Mouse (Mus musculus): ENCODE data around the gene Cys1. TPM values are rescaled to one million over a fixed set of nuclear protein-coding genes. Genes with fewer than 3 reads are reported as not detected.

The Cys1 gene
- polyA plus RNA-seq, 1 experiment = 6.0 TPM

GRCm38 (mm10) chr12:24634648-24635047, 47.0 kb downstream of the Cys1 start:
- no peak overlapping the region for H3K27ac ChIP-seq (ENCODE audit: insufficient read depth, low read length)
- TF ChIP-seq POLR2A (IDR thresholded peaks at IDR 0.05; ENCODE audit: borderline replicate concordance, insufficient read depth, low read length) (no peak), CTCF (IDR thresholded peaks at IDR 0.05; ENCODE audit: borderline replicate concordance, insufficient read depth, low read depth, low read length) (no peak)
- no peak for DNase-seq
- no peaks in the 10 kb centered on the region for H3K27me3 ChIP-seq (ENCODE audit: control insufficient read depth, insufficient read depth, low read length)
- H3K4me1 ChIP-seq (ENCODE audit: control insufficient read depth, insufficient read depth, low read length) = no peaks in the 10 kb centered on the region
- H3K4me3 ChIP-seq (replicated peaks; ENCODE audit: insufficient read depth, low read depth, low read length) = no peak overlapping the region
- WGBS = 85% methylated on average over 3 of the region's 3 CpGs

GRCm38 (mm10) chr12:24634212-24634611, 47.4 kb downstream of the Cys1 start:
- Histone ChIP-seq H3K4me3 (replicated peaks; ENCODE audit: insufficient read depth, low read depth, low read length) (no peak overlapping the region), H3K27ac (ENCODE audit: insufficient read depth, low read length) (no peak overlapping the region), H3K4me1 (ENCODE audit: control insufficient read depth, insufficient read depth, low read length) (no peaks in the 10 kb centered on the region), H3K27me3 (ENCODE audit: control insufficient read depth, insufficient read depth, low read length) (no peaks in the 10 kb centered on the region)
- 70% methylated on average over 4 of the region's 4 CpGs for WGBS
- no peak for TF ChIP-seq POLR2A (IDR thresholded peaks at IDR 0.05; ENCODE audit: borderline replicate concordance, insufficient read depth, low read length)
- TF ChIP-seq CTCF (IDR thresholded peaks at IDR 0.05; ENCODE audit: borderline replicate concordance, insufficient read depth, low read depth, low read length) = no peak
- DNase-seq = no peak

GRCm38 (mm10) chr12:24633753-24634191, 47.8 kb downstream of the Cys1 start:
- no peak for TF ChIP-seq CTCF (IDR thresholded peaks at IDR 0.05; ENCODE audit: borderline replicate concordance, insufficient read depth, low read depth, low read length)
- TF ChIP-seq POLR2A (IDR thresholded peaks at IDR 0.05; ENCODE audit: borderline replicate concordance, insufficient read depth, low read length) = no peak
- Histone ChIP-seq H3K4me3 (replicated peaks; ENCODE audit: insufficient read depth, low read depth, low read length) (no peak overlapping the region), H3K4me1 (ENCODE audit: control insufficient read depth, insufficient read depth, low read length) (no peaks in the 10 kb centered on the region), H3K27me3 (ENCODE audit: control insufficient read depth, insufficient read depth, low read length) (no peaks in the 10 kb centered on the region), H3K27ac (ENCODE audit: insufficient read depth, low read length) (no peak overlapping the region)
- 58% methylated on average over 1 of the region's 1 CpGs for WGBS
- DNase-seq = no peak

GRCm38 (mm10) chr12:24632404-24632803, 49.2 kb downstream of the Cys1 start:
- Histone ChIP-seq H3K4me3 (replicated peaks; ENCODE audit: insufficient read depth, low read depth, low read length) (no peak overlapping the region), H3K27ac (ENCODE audit: insufficient read depth, low read length) (no peak overlapping the region), H3K4me1 (ENCODE audit: control insufficient read depth, insufficient read depth, low read length) (no peaks in the 10 kb centered on the region), H3K27me3 (ENCODE audit: control insufficient read depth, insufficient read depth, low read length) (no peaks in the 10 kb centered on the region)
- 55% methylated on average over 4 of the region's 4 CpGs for WGBS
- no peak for TF ChIP-seq CTCF (IDR thresholded peaks at IDR 0.05; ENCODE audit: borderline replicate concordance, insufficient read depth, low read depth, low read length)
- TF ChIP-seq POLR2A (IDR thresholded peaks at IDR 0.05; ENCODE audit: borderline replicate concordance, insufficient read depth, low read length) = no peak
- no peak for DNase-seq

GRCm38 (mm10) chr12:24630220-24630619, 51.4 kb downstream of the Cys1 start:
- Histone ChIP-seq H3K27ac (ENCODE audit: insufficient read depth, low read length) (no peak overlapping the region), H3K4me3 (replicated peaks; ENCODE audit: insufficient read depth, low read depth, low read length) (no peak overlapping the region), H3K4me1 (ENCODE audit: control insufficient read depth, insufficient read depth, low read length) (no peaks in the 10 kb centered on the region), H3K27me3 (ENCODE audit: control insufficient read depth, insufficient read depth, low read length) (no peaks in the 10 kb centered on the region)
- no peak for DNase-seq
- 77% methylated on average over 1 of the region's 1 CpGs for WGBS
- no peak for TF ChIP-seq POLR2A (IDR thresholded peaks at IDR 0.05; ENCODE audit: borderline replicate concordance, insufficient read depth, low read length)
- no peak for TF ChIP-seq CTCF (IDR thresholded peaks at IDR 0.05; ENCODE audit: borderline replicate concordance, insufficient read depth, low read depth, low read length)

- no peak for TF ChIP-seq POLR2A (IDR thresholded peaks at IDR 0.05; ENCODE audit: borderline replicate concordance, insufficient read depth, low read length)
- TF ChIP-seq CTCF (IDR thresholded peaks at IDR 0.05; ENCODE audit: borderline replicate concordance, insufficient read depth, low read depth, low read length) = no peak
- Histone ChIP-seq H3K27me3 (ENCODE audit: control insufficient read depth, insufficient read depth, low read length) (no peaks in the 10 kb centered on the region), H3K4me1 (ENCODE audit: control insufficient read depth, insufficient read depth, low read length) (no peaks in the 10 kb centered on the region), H3K27ac (ENCODE audit: insufficient read depth, low read length) (no peak overlapping the region), H3K4me3 (replicated peaks; ENCODE audit: insufficient read depth, low read depth, low read length) (no peak overlapping the region)
- DNase-seq = no peak
- WGBS = 44% methylated on average over 3 of the region's 3 CpGs
These were observed 54.4 kb downstream of the Cys1 start for GRCm38 (mm10) chr12:24627215-24627614.

- no peak for DNase-seq
- 68% methylated on average over 5 of the region's 5 CpGs for WGBS
- H3K4me1 ChIP-seq (ENCODE audit: control insufficient read depth, insufficient read depth, low read length) = no peaks in the 10 kb centered on the region
- no peaks in the 10 kb centered on the region for H3K27me3 ChIP-seq (ENCODE audit: control insufficient read depth, insufficient read depth, low read length)
- H3K4me3 ChIP-seq (replicated peaks; ENCODE audit: insufficient read depth, low read depth, low read length) = no peak overlapping the region
- H3K27ac ChIP-seq (ENCODE audit: insufficient read depth, low read length) = no peak overlapping the region
- TF ChIP-seq CTCF (IDR thresholded peaks at IDR 0.05; ENCODE audit: borderline replicate concordance, insufficient read depth, low read depth, low read length) (no peak), POLR2A (IDR thresholded peaks at IDR 0.05; ENCODE audit: borderline replicate concordance, insufficient read depth, low read length) (no peak)
These were observed 55.2 kb downstream of the Cys1 start for GRCm38 (mm10) chr12:24626401-24626800.

- no peaks in the 10 kb centered on the region for H3K27me3 ChIP-seq (ENCODE audit: control insufficient read depth, insufficient read depth, low read length)
- H3K4me3 ChIP-seq (replicated peaks; ENCODE audit: insufficient read depth, low read depth, low read length) = no peak overlapping the region
- DNase-seq = no peak
- 31% methylated on average over 12 of the region's 12 CpGs for WGBS
- TF ChIP-seq POLR2A (IDR thresholded peaks at IDR 0.05; ENCODE audit: borderline replicate concordance, insufficient read depth, low read length) (no peak), CTCF (IDR thresholded peaks at IDR 0.05; ENCODE audit: borderline replicate concordance, insufficient read depth, low read depth, low read length) (no peak)
- no peak overlapping the region for H3K27ac ChIP-seq (ENCODE audit: insufficient read depth, low read length)
- H3K4me1 ChIP-seq (ENCODE audit: control insufficient read depth, insufficient read depth, low read length) = no peaks in the 10 kb centered on the region
These were observed 57.9 kb downstream of the Cys1 start for GRCm38 (mm10) chr12:24623486-24624251.
